Mouse (Mus musculus) hindbrain, embryonic 13.5 days (tissue): ENCODE data around the gene Cacna1a. TPM values are rescaled to one million over a fixed set of nuclear protein-coding genes. Genes with fewer than 3 reads are reported as not detected.

ENCODE experiments used
- ATAC-seq: fragments of 200-750 bp; cut with Nextera tagmentation; 2 replicates; pipeline ENCODE4 v1.8.0; 2017; ENCODE audit warnings: moderate TSS enrichment; ENCODE audit not compliant: low FRiP score
- H3K27ac ChIP-seq: fragments of 300-500 bp; sonication (generic); 2 replicates; pipeline ENCODE4 v1.5.1; 2015; ENCODE audit warnings: inconsistent platforms, mild to moderate bottlenecking, moderate library complexity
- H3K27me3 ChIP-seq: fragments of 300-500 bp; sonication (generic); 2 replicates; pipeline ENCODE4 v1.6.1; 2015; ENCODE audit warnings: mild to moderate bottlenecking, inconsistent platforms
- H3K36me3 ChIP-seq: fragments of 300-500 bp; sonication (generic); 2 replicates; pipeline ENCODE4 v1.6.1; 2015; ENCODE audit warnings: mild to moderate bottlenecking, inconsistent platforms
- H3K4me1 ChIP-seq: fragments of 300-500 bp; sonication (generic); replicated peaks from 2 replicates; pipeline ENCODE4 v1.6.1; 2015; ENCODE audit warnings: inconsistent platforms
- H3K4me2 ChIP-seq: fragments of 300-500 bp; sonication (generic); 2 replicates; pipeline ENCODE4 v1.6.1; 2015; ENCODE audit warnings: inconsistent platforms, mild to moderate bottlenecking, moderate library complexity
- H3K4me3 ChIP-seq: fragments of 300-500 bp; sonication (generic); 2 replicates; pipeline ENCODE4 v1.5.1; 2015; ENCODE audit warnings: mild to moderate bottlenecking, inconsistent platforms
- H3K9ac ChIP-seq: fragments of 300-500 bp; sonication (generic); 2 replicates; pipeline ENCODE4 v1.6.1; 2015; ENCODE audit warnings: mild to moderate bottlenecking, inconsistent platforms
- H3K9me3 ChIP-seq: fragments of 300-500 bp; sonication (generic); 2 replicates; pipeline ENCODE4 v1.6.1; 2016; ENCODE audit warnings: inconsistent platforms
- WGBS: fragments of 180-500 bp; shearing (Covaris S2); methylation state at CpG from one replicate; pipeline ENCODE4 v1.1.7; 2015; 5-methylcytosine and 5-hydroxymethylcytosine counted together
- polyA plus RNA-seq: library from polyadenylated mRNA; unstranded; fragments of >200 nt; fragmentation: Nextera tagmentation; extraction: Ambion mirVana; gene quantifications from 2 replicates; pipeline ENCODE4 v1.2.1, GENCODE M21; 2015

Cacna1a gene
- polyA plus RNA-seq, 1 experiment from 2014 or later: 20.9 TPM

DNA sequence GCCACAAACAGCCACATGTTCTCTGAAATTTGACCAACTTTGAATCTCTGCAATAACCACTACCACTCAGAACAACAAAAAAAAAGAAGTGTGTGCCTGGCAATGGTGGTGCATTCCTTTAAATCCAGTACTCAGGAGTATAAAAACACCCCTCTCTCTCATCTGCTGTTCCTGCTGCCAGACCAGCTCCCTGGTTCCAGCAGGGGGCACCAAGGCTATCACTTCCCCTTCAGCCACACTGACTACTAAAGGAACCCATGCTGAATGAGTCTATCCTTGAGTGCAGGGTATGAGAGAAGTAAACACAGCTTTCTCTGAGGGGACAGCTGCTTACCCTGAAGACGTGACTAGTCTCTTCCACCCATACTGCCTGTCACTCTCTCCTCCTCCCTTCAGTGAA is 197.1 kb downstream of the Cacna1a start:
- no peaks in the 10 kb centered on the region for H3K4me1 ChIP-seq
- 38% methylated on average over 1 of the region's 1 CpGs for WGBS
- no peak for ATAC-seq
- H3K27me3 ChIP-seq: no peaks in the 10 kb centered on the region
- H3K4me2 ChIP-seq: no peak overlapping the region
- no peak overlapping the region for H3K27ac ChIP-seq
- H3K4me3 ChIP-seq: no peak overlapping the region
- H3K9me3 ChIP-seq: no peaks in the 10 kb centered on the region
- peaks cover 78% of the 10 kb centered on the region for H3K36me3 ChIP-seq
- no peak overlapping the region for H3K9ac ChIP-seq

- Histone ChIP-seq H3K9me3 (no peaks in the 10 kb centered on the region), H3K4me3 (no peak overlapping the region), H3K27ac (no peak overlapping the region), H3K4me1 (no peaks in the 10 kb centered on the region), H3K4me2 (no peak overlapping the region), H3K9ac (no peak overlapping the region), H3K36me3 (peaks cover 70% of the 10 kb centered on the region), H3K27me3 (no peaks in the 10 kb centered on the region)
- 73% methylated on average over 2 of the region's 2 CpGs for WGBS
- no peak for ATAC-seq
These were observed 198.0 kb downstream of the Cacna1a start for GRCm38 (mm10) chr8:84586221-84586620.

GRCm38 (mm10) chr8:84588498-84588897 is 200.3 kb downstream of the Cacna1a start:
- Histone ChIP-seq H3K4me2 (no peak overlapping the region), H3K27ac (no peak overlapping the region), H3K36me3 (peaks cover 53% of the 10 kb centered on the region), H3K4me1 (no peaks in the 10 kb centered on the region), H3K27me3 (no peaks in the 10 kb centered on the region), H3K9ac (no peak overlapping the region), H3K9me3 (no peaks in the 10 kb centered on the region), H3K4me3 (no peak overlapping the region)
- ATAC-seq: no peak
- 77% methylated on average over 11 of the region's 11 CpGs for whole genome bisulfite sequencing

DNA sequence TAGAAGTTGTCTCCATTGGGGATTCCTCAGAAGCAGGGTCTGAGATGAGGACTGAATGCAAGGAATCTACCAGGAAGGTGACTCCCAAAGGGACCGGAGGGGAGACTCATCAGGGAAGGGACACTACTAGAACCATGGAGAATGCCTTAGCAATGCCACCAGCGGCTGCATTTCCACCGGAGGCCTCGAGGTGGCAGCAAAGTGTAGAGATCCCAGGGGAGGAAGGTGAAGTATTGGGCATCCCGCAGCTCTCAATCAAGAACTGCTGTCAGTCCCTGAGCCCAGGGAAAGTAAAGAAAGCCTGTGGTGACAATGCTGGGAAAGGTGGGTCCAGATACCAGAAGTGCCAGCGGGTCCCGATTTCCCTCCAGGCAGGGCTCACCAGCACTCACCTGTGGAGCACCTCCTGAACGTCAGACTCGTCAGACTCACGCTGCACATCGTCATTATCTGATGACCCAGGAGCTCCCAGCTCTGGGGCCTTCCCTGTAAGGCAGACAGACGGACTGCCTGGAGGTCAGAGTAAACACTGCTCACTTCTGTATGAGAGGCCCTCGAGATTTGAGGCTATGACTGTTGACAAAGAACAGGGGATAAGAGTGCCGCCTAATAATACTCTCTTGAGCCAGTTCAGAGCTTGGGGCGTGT is 203.9 kb downstream of the Cacna1a start:
- no peak overlapping the region for H3K4me3 ChIP-seq
- H3K27ac ChIP-seq: no peak overlapping the region
- H3K4me2 ChIP-seq: no peak overlapping the region
- H3K9ac ChIP-seq: no peak overlapping the region
- peaks cover 26% of the 10 kb centered on the region for H3K36me3 ChIP-seq
- no peak; the same call in 1 of the 2 replicates for ATAC-seq
- H3K9me3 ChIP-seq: no peaks in the 10 kb centered on the region
- WGBS: 27% methylated on average over 15 of the region's 15 CpGs
- H3K4me1 ChIP-seq: no peaks in the 10 kb centered on the region
- H3K27me3 ChIP-seq: no peaks in the 10 kb centered on the region

GRCm38 (mm10) chr8:84593143-84593542 is 204.9 kb downstream of the Cacna1a start:
- H3K9me3 ChIP-seq: no peaks in the 10 kb centered on the region
- no peak overlapping the region for H3K27ac ChIP-seq
- peaks cover 18% of the 10 kb centered on the region for H3K36me3 ChIP-seq
- 100% methylated on average over 1 of the region's 1 CpGs for WGBS
- ATAC-seq: no peak
- H3K9ac ChIP-seq: no peak overlapping the region
- no peaks in the 10 kb centered on the region for H3K4me1 ChIP-seq
- no peaks in the 10 kb centered on the region for H3K27me3 ChIP-seq
- no peak overlapping the region for H3K4me3 ChIP-seq
- H3K4me2 ChIP-seq: no peak overlapping the region

GRCm38 (mm10) chr8:84594099-84594780 is 206.0 kb downstream of the Cacna1a start:
- no peaks in the 10 kb centered on the region for H3K4me1 ChIP-seq
- H3K27me3 ChIP-seq: 0 out of 2 replicates have a peak, but pooled peaks cover 7% of the 10 kb centered on the region
- H3K9me3 ChIP-seq: no peaks in the 10 kb centered on the region
- 73% methylated on average over 9 of the region's 9 CpGs for WGBS
- no peak overlapping the region for H3K9ac ChIP-seq
- H3K36me3 ChIP-seq: peaks cover 11% of the 10 kb centered on the region
- no peak overlapping the region for H3K4me3 ChIP-seq
- no peak overlapping the region for H3K4me2 ChIP-seq
- no peak for ATAC-seq
- no peak overlapping the region for H3K27ac ChIP-seq

DNA sequence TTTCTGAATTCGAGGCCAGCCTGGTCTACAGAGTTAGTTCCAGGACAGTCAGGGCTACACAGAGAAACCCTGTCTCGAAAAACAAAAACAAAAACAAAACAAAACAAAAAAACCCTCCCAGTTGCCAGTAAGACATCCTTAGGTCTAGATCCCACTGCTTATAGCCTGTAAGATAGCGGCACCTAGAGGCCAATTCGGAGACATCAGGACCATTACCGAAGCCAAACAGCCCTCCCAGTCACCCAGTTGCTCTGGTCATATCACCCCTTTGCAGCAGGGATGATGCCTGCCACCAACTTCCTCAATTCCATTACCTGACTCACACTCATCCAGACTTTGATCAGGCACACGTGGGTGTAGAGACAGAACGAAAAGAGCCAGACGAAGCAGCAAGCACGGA is 207.4 kb downstream of the Cacna1a start:
- ATAC-seq: no peak
- Histone ChIP-seq H3K4me2 (no peak overlapping the region), H3K27me3 (0 out of 2 replicates have a peak, but pooled peaks cover 13% of the 10 kb centered on the region), H3K9ac (no peak overlapping the region), H3K36me3 (no peaks in the 10 kb centered on the region), H3K27ac (0 out of 2 replicates have a peak overlapping the region, but pooled peaks have one; percentile 6), H3K9me3 (no peaks in the 10 kb centered on the region), H3K4me3 (no peak overlapping the region), H3K4me1 (peaks cover 11% of the 10 kb centered on the region)
- 23% methylated on average over 9 of the region's 9 CpGs for WGBS

GRCm38 (mm10) chr8:84599401-84599800 is 211.2 kb downstream of the Cacna1a start:
- Histone ChIP-seq H3K4me1 (peaks cover 21% of the 10 kb centered on the region), H3K27me3 (peaks cover 23% of the 10 kb centered on the region), H3K4me3 (no peak overlapping the region), H3K36me3 (peaks cover 25% of the 10 kb centered on the region), H3K9ac (no peak overlapping the region), H3K4me2 (no peak overlapping the region), H3K9me3 (no peaks in the 10 kb centered on the region), H3K27ac (no peak overlapping the region)
- no peak for ATAC-seq
- 86% methylated on average over 1 of the region's 1 CpGs for WGBS

- Histone ChIP-seq H3K27me3 (peaks cover 23% of the 10 kb centered on the region), H3K27ac (no peak overlapping the region), H3K9me3 (no peaks in the 10 kb centered on the region), H3K4me2 (peak overlapping the region; percentile 52), H3K4me1 (peaks cover 21% of the 10 kb centered on the region), H3K36me3 (peaks cover 25% of the 10 kb centered on the region), H3K9ac (peak overlapping the region; percentile 68), H3K4me3 (peak overlapping the region; percentile 26)
- ATAC-seq: peak; percentile 18; the same call in 1 of the 2 replicates
- WGBS: 5% methylated on average over 24 of the region's 26 CpGs
These were observed 212.2 kb downstream of the Cacna1a start for GRCm38 (mm10) chr8:84600311-84600907.

- Histone ChIP-seq H3K4me2 (peak overlapping the region; percentile 52), H3K4me1 (peaks cover 21% of the 10 kb centered on the region), H3K27me3 (peaks cover 23% of the 10 kb centered on the region), H3K27ac (no peak overlapping the region), H3K36me3 (peaks cover 25% of the 10 kb centered on the region), H3K9ac (0 out of 2 replicates have a peak overlapping the region, but pooled peaks have one; percentile 24), H3K9me3 (no peaks in the 10 kb centered on the region), H3K4me3 (peak overlapping the region; percentile 26)
- 7% methylated on average over 19 of the region's 19 CpGs for WGBS
- ATAC-seq: 0 out of 2 replicates have a peak, but pooled peaks have one; percentile 16
These were observed 213.0 kb downstream of the Cacna1a start for GRCm38 (mm10) chr8:84601221-84601751.

DNA sequence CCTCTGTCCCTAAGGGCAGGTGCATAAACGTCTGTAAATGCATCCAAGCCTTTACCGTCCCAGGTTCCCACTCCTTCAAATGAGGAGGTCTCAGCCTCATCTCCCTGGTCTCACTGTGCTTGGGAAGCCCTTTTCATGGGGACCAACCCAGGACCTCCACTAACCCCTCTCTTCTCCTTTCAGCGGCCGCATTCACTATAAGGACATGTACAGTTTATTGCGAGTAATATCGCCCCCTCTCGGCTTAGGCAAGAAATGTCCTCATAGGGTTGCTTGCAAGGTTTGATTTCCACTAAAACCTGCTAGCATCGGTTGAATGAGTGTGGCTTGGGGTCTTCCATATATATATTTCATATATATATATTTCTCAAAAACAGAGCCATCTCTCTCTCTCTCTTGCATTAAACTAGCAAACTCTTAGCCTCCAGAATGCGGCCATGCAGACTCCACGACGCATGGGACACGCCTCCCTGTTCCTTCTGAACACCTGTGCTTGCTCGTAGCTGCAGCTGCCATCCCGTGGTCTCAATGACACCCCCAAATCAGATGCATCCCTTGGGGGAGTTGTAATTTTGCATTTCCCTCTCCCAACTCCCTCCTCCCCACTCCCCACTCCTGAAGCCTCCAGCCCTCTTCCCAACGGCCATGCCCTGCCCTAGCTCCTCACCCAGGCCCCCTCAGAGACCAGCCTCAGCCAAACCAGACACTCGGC is 226.4 kb downstream of the Cacna1a start:
- Histone ChIP-seq H3K9ac (0 out of 2 replicates have a peak overlapping the region, but pooled peaks have one; percentile 35), H3K9me3 (no peaks in the 10 kb centered on the region), H3K27me3 (peaks cover 10% of the 10 kb centered on the region; the same call in 1 of the 2 replicates), H3K36me3 (peaks cover 23% of the 10 kb centered on the region), H3K4me2 (no peak overlapping the region), H3K27ac (no peak overlapping the region), H3K4me1 (peaks cover 13% of the 10 kb centered on the region), H3K4me3 (no peak overlapping the region)
- no peak for ATAC-seq
- WGBS: 29% methylated on average over 16 of the region's 16 CpGs
